Mouse (Mus musculus): ENCODE measurements around the gene Mr1. TPM values are rescaled to one million over a fixed set of nuclear protein-coding genes. Genes with fewer than 3 reads are reported as not detected.

Gene Mr1
- polyA plus RNA-seq, 1 experiment, result 19.3 TPM

GRCm38 (mm10) chr1:155111491-155111890 lies 35.1 kb downstream of the Mr1 start:
- no peak overlapping the region for H3K4me3 ChIP-seq (ENCODE audit: insufficient read depth, low read depth, low read length)
- H3K27ac ChIP-seq (replicated peaks; ENCODE audit: low read depth, low read length), result no peak overlapping the region
- H3K4me1 ChIP-seq (ENCODE audit: control insufficient read depth, insufficient read depth, insufficient read length, low read length), result peaks cover 4% of the 10 kb centered on the region; the same call in 1 of the 2 replicates

GRCm38 (mm10) chr1:155109387-155110350 lies 36.9 kb downstream of the Mr1 start:
- Histone ChIP-seq H3K4me1 (ENCODE audit: control insufficient read depth, insufficient read depth, insufficient read length, low read length) (peaks cover 4% of the 10 kb centered on the region; the same call in 1 of the 2 replicates), H3K27ac (replicated peaks; ENCODE audit: low read depth, low read length) (no peak overlapping the region), H3K4me3 (ENCODE audit: insufficient read depth, low read depth, low read length) (no peak overlapping the region)

GRCm38 (mm10) chr1:155108412-155108811 lies 38.2 kb downstream of the Mr1 start:
- Histone ChIP-seq H3K4me1 (ENCODE audit: control insufficient read depth, insufficient read depth, insufficient read length, low read length) (peaks cover 4% of the 10 kb centered on the region; the same call in 1 of the 2 replicates), H3K27ac (replicated peaks; ENCODE audit: low read depth, low read length) (no peak overlapping the region), H3K4me3 (ENCODE audit: insufficient read depth, low read depth, low read length) (no peak overlapping the region)

GRCm38 (mm10) chr1:155107843-155108242 lies 38.8 kb downstream of the Mr1 start:
- Histone ChIP-seq H3K4me3 (ENCODE audit: insufficient read depth, low read depth, low read length) (no peak overlapping the region), H3K4me1 (ENCODE audit: control insufficient read depth, insufficient read depth, insufficient read length, low read length) (peaks cover 4% of the 10 kb centered on the region; the same call in 1 of the 2 replicates), H3K27ac (replicated peaks; ENCODE audit: low read depth, low read length) (no peak overlapping the region)

GRCm38 (mm10) chr1:155106310-155106709 lies 40.3 kb downstream of the Mr1 start:
- Histone ChIP-seq H3K4me1 (ENCODE audit: control insufficient read depth, insufficient read depth, insufficient read length, low read length) (peaks cover 4% of the 10 kb centered on the region; the same call in 1 of the 2 replicates), H3K27ac (replicated peaks; ENCODE audit: low read depth, low read length) (no peak overlapping the region), H3K4me3 (ENCODE audit: insufficient read depth, low read depth, low read length) (no peak overlapping the region)

- Histone ChIP-seq H3K4me3 (ENCODE audit: insufficient read depth, low read depth, low read length) (no peak overlapping the region), H3K27ac (replicated peaks; ENCODE audit: low read depth, low read length) (no peak overlapping the region), H3K4me1 (ENCODE audit: control insufficient read depth, insufficient read depth, insufficient read length, low read length) (no peaks in the 10 kb centered on the region)
These were observed 42.6 kb downstream of the Mr1 start for GRCm38 (mm10) chr1:155103991-155104390.

GRCm38 (mm10) chr1:155102631-155103030 lies 44.0 kb downstream of the Mr1 start:
- Histone ChIP-seq H3K4me1 (ENCODE audit: control insufficient read depth, insufficient read depth, insufficient read length, low read length) (no peaks in the 10 kb centered on the region), H3K27ac (replicated peaks; ENCODE audit: low read depth, low read length) (no peak overlapping the region), H3K4me3 (ENCODE audit: insufficient read depth, low read depth, low read length) (no peak overlapping the region)

- Histone ChIP-seq H3K27ac (replicated peaks; ENCODE audit: low read depth, low read length) (peak within 1 kb of the TSS; percentile 85), H3K4me1 (ENCODE audit: control insufficient read depth, insufficient read depth, insufficient read length, low read length) (no peaks in the 10 kb centered on the region), H3K4me3 (ENCODE audit: insufficient read depth, low read depth, low read length) (peak within 1 kb of the TSS; percentile 77)
These were observed 47.2 kb downstream of the Mr1 start, which contains the start of gene Ier5 for GRCm38 (mm10) chr1:155099280-155099848. Gene Ier5, minus strand, starts transcription at chr1:155099636.

GRCm38 (mm10) chr1:155098486-155099279 lies 47.9 kb downstream of the Mr1 start:
- Histone ChIP-seq H3K27ac (replicated peaks; ENCODE audit: low read depth, low read length) (peak overlapping the region; percentile 85), H3K4me3 (ENCODE audit: insufficient read depth, low read depth, low read length) (peak overlapping the region; percentile 77), H3K4me1 (ENCODE audit: control insufficient read depth, insufficient read depth, insufficient read length, low read length) (0 out of 2 replicates have a peak, but pooled peaks cover under 1% of the 10 kb centered on the region)

GRCm38 (mm10) chr1:155097931-155098485 lies 48.6 kb downstream of the Mr1 start:
- H3K4me3 ChIP-seq (ENCODE audit: insufficient read depth, low read depth, low read length), result peak overlapping the region; percentile 77
- peak overlapping the region; percentile 85 for H3K27ac ChIP-seq (replicated peaks; ENCODE audit: low read depth, low read length)
- H3K4me1 ChIP-seq (ENCODE audit: control insufficient read depth, insufficient read depth, insufficient read length, low read length), result peaks cover 6% of the 10 kb centered on the region

GRCm38 (mm10) chr1:155097354-155097753 lies 49.3 kb downstream of the Mr1 start:
- Histone ChIP-seq H3K4me3 (ENCODE audit: insufficient read depth, low read depth, low read length) (peak overlapping the region; percentile 77), H3K4me1 (ENCODE audit: control insufficient read depth, insufficient read depth, insufficient read length, low read length) (peaks cover 12% of the 10 kb centered on the region), H3K27ac (replicated peaks; ENCODE audit: low read depth, low read length) (no peak overlapping the region)

GRCm38 (mm10) chr1:155096620-155097261 lies 49.9 kb downstream of the Mr1 start:
- H3K27ac ChIP-seq (replicated peaks; ENCODE audit: low read depth, low read length), result no peak overlapping the region
- H3K4me1 ChIP-seq (ENCODE audit: control insufficient read depth, insufficient read depth, insufficient read length, low read length), result peaks cover 15% of the 10 kb centered on the region

GRCm38 (mm10) chr1:155093971-155094707 lies 52.5 kb downstream of the Mr1 start:
- peaks cover 18% of the 10 kb centered on the region for H3K4me1 ChIP-seq (ENCODE audit: control insufficient read depth, insufficient read depth, insufficient read length, low read length)
- no peak overlapping the region for H3K4me3 ChIP-seq (ENCODE audit: insufficient read depth, low read depth, low read length)
- H3K27ac ChIP-seq (replicated peaks; ENCODE audit: low read depth, low read length), result no peak overlapping the region

More at GRCm38 (mm10) chr1:155096620-155097261, 49.9 kb downstream of the Mr1 start:
- H3K4me3 ChIP-seq (ENCODE audit: insufficient read depth, low read depth, low read length), result peak overlapping the region; percentile 24; the same call in 1 of the 2 replicates
